Mouse (Mus musculus) hindbrain, embryonic 11.5 days (tissue): Measurements from ENCODE around the gene Top2b. TPM values are rescaled to one million over a fixed set of nuclear protein-coding genes. Genes with fewer than 3 reads are reported as not detected.

ENCODE experiments used
- ATAC-seq: fragments of 200-750 bp; cut with Nextera tagmentation; 2 replicates; pipeline ENCODE4 v1.8.0; 2017; ENCODE audit warnings: mild to moderate bottlenecking, moderate TSS enrichment, moderate library complexity; ENCODE audit not compliant: low FRiP score
- DNase-seq: peaks from one replicate; pipeline ENCODE4 v3.0.0-alpha.2; 2015; ENCODE audit warnings: low spot score
- H3K27ac ChIP-seq: fragments of 300-500 bp; sonication (generic); 2 replicates; pipeline ENCODE4 v1.5.1; 2014; ENCODE audit warnings: mild to moderate bottlenecking, low read depth, low read length
- H3K27me3 ChIP-seq: fragments of 300-500 bp; sonication (generic); 2 replicates; pipeline ENCODE4 v1.6.1; 2014; ENCODE audit warnings: mild to moderate bottlenecking, low read length, moderate library complexity, mixed read lengths; ENCODE audit not compliant: control insufficient read depth, insufficient read depth
- H3K36me3 ChIP-seq: fragments of 300-500 bp; sonication (generic); 2 replicates; pipeline ENCODE4 v1.6.1; 2014; ENCODE audit warnings: mild to moderate bottlenecking, low read length, moderate library complexity, mixed read lengths; ENCODE audit not compliant: control insufficient read depth, insufficient read depth
- H3K4me1 ChIP-seq: fragments of 300-500 bp; sonication (generic); replicated peaks from 2 replicates; pipeline ENCODE4 v1.6.1; 2014; ENCODE audit warnings: low read length, mixed read lengths; ENCODE audit not compliant: control insufficient read depth, insufficient read depth
- H3K4me2 ChIP-seq: fragments of 300-500 bp; sonication (generic); replicated peaks from 2 replicates; pipeline ENCODE4 v1.6.1; 2014; ENCODE audit warnings: mild to moderate bottlenecking, low read depth, low read length
- H3K4me3 ChIP-seq: fragments of 300-500 bp; sonication (generic); 2 replicates; pipeline ENCODE4 v1.5.1; 2014; ENCODE audit warnings: low read depth, low read length
- H3K9ac ChIP-seq: fragments of 300-500 bp; sonication (generic); 2 replicates; pipeline ENCODE4 v1.6.1; 2014; ENCODE audit warnings: low read depth, low read length
- H3K9me3 ChIP-seq: fragments of 300-500 bp; sonication (generic); 2 replicates; pipeline ENCODE4 v1.6.1; 2016; ENCODE audit warnings: low read length; ENCODE audit not compliant: control insufficient read depth
- WGBS: fragments of 180-500 bp; shearing (Covaris S2); extraction: QIAGEN DNeasy Blood & Tissue Kit; methylation state at CpG from one replicate; pipeline ENCODE4 v1.1.7; 2014; 5-methylcytosine and 5-hydroxymethylcytosine counted together
- polyA plus RNA-seq: library from polyadenylated mRNA; unstranded; fragments of >200 nt; fragmentation: Nextera tagmentation; extraction: Ambion mirVana; gene quantifications from 2 replicates; pipeline ENCODE4 v1.2.1, GENCODE M21; 2014

Gene Top2b
- polyA plus RNA-seq, 1 experiment from 2014 or later: 137 TPM

GRCm38 (mm10) chr14:16373190-16373589, 8.2 kb downstream of the Top2b start:
- Histone ChIP-seq H3K4me3 (no peak overlapping the region), H3K27ac (no peak overlapping the region), H3K27me3 (no peaks in the 10 kb centered on the region), H3K36me3 (no peaks in the 10 kb centered on the region), H3K9ac (no peak overlapping the region), H3K9me3 (no peaks in the 10 kb centered on the region), H3K4me2 (no peak overlapping the region), H3K4me1 (no peaks in the 10 kb centered on the region)
- no peak for ATAC-seq
- DNase-seq: no peak

DNA sequence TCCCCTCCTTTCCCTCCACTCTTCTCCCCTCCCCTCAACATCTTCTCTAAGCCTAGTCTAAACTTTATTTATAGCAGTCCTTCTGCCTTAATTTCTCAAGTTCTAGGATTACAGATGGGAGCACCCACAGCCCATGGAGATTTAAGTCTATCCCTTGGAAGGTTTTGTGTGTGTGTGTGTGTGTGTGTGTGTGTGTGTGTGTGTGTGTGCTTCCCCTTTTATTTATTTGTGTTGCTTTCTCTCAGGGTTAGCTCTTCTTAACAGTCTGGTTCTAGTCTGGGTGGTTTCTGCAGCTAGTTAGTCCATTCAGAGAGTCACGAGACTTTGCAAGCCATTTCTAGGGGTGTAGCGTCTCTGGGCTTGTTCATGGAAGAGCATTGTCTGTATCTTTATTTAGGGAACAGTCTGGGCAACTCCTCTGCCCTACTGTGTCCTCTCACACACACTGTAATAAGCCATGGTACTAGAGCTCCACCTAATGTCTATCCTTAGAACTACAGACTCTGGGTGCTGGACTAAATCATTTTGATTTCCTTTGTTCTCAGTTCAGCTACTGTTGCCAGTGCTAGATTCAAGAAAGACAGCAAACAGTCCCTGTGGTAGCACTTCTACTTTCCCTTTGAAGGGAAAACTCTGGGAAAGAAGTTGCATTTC, 15.1 kb downstream of the Top2b start:
- Histone ChIP-seq H3K4me3 (no peak overlapping the region), H3K4me1 (no peaks in the 10 kb centered on the region), H3K9me3 (no peaks in the 10 kb centered on the region), H3K27ac (no peak overlapping the region), H3K27me3 (no peaks in the 10 kb centered on the region), H3K36me3 (no peaks in the 10 kb centered on the region), H3K4me2 (no peak overlapping the region), H3K9ac (peak overlapping the region; percentile 16; the same call in 1 of the 2 replicates)
- ATAC-seq: peak; percentile 92
- WGBS: 7% methylated on average over 2 of the region's 2 CpGs
- peak; percentile 84 for DNase-seq

DNA sequence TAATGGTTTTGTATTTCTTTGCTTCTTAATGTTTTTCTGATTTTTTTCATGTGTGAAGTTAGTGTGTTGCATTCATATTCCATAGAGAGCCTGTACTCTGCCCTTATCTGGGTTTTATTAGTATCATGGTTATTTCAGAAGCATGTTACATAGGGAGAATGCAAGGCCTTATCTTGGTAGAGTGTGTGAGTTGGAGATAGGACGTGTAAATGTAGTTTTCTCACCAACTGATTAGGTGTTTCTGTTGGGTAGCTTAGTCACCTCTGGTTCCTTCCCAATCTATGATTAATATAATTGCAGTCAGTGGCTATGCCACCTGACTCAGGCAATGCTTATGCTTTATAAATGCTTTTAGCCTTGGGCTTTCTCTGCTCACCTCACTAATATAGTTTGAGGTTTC, 19.8 kb downstream of the Top2b start:
- no peak for ATAC-seq
- Histone ChIP-seq H3K9ac (no peak overlapping the region), H3K27ac (no peak overlapping the region), H3K36me3 (no peaks in the 10 kb centered on the region), H3K4me1 (no peaks in the 10 kb centered on the region), H3K4me2 (no peak overlapping the region), H3K9me3 (no peaks in the 10 kb centered on the region), H3K27me3 (no peaks in the 10 kb centered on the region), H3K4me3 (no peak overlapping the region)
- 76% methylated on average over 1 of the region's 1 CpGs for WGBS
- DNase-seq: no peak

DNA sequence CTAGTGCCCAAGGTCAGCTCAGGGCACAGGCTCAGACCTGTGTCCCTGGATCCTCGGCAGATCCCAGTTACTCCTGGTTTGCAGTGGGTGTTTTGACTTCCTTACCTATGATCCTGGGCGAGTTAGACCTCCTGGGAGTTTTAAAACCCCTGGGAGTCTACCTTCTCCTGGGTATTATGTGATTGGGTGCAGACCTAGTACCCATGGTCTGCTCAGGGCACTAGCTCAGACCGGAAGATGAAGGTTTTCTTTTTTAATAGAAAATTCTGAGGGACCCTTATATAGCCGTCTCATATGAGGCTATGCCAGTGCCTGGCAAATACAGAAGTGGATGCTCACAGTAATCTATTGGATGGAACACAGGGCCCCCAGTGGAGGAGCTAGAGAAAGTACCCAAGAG, 40.2 kb downstream of the Top2b start:
- no peak overlapping the region for H3K27ac ChIP-seq
- no peak overlapping the region for H3K9ac ChIP-seq
- no peak overlapping the region for H3K4me2 ChIP-seq
- 96% methylated on average over 4 of the region's 4 CpGs for WGBS
- H3K4me1 ChIP-seq: no peaks in the 10 kb centered on the region
- H3K27me3 ChIP-seq: no peaks in the 10 kb centered on the region
- H3K36me3 ChIP-seq: no peaks in the 10 kb centered on the region
- H3K4me3 ChIP-seq: no peak overlapping the region
- no peak for DNase-seq
- no peaks in the 10 kb centered on the region for H3K9me3 ChIP-seq
- no peak for ATAC-seq

DNA sequence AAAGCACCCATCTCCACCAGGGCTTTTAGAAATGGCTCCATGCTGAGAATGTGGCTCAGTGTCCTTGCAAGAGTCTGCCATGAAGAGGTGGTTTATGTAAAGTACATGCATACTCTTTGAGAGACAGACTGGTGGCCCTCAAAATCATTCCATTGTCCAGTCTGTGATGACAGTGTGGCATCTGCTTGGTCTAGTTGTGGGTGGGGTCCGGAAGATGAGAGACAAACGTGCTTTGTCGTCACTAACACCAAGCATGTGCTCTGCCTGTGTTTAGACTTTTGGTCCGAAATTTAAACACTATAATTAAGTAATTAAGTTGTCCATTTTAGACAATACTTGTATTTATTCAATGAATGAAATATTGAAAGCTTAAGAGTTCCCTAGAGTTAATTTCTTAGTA, 49.2 kb downstream of the Top2b start:
- DNase-seq (no peak), ATAC-seq (no peak)
- Histone ChIP-seq H3K27ac (no peak overlapping the region), H3K4me1 (no peaks in the 10 kb centered on the region), H3K27me3 (no peaks in the 10 kb centered on the region), H3K9me3 (no peaks in the 10 kb centered on the region), H3K9ac (no peak overlapping the region), H3K4me2 (no peak overlapping the region), H3K4me3 (no peak overlapping the region), H3K36me3 (0 out of 2 replicates have a peak, but pooled peaks cover 3% of the 10 kb centered on the region)
- WGBS: 88% methylated on average over 4 of the region's 4 CpGs

DNA sequence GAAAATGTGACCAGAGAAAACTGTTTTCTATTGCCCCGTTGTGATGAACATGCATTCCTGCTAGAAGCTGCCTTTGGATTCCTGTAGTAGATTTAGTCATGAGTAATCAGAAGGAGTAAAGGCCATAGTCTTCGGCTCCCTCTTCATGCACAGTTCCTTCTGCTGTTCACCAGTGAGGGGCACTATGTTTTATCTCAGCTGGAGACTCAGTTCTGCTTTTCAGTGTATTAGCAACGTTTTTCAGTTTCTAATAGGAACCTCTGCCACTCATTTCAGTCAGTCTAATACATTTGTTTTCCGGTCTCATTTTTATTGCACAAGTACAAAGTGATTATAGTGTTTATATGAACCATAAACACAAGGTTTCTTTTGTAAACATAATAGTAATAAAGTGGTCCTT, 62.6 kb downstream of the Top2b start:
- Histone ChIP-seq H3K27ac (no peak overlapping the region), H3K27me3 (no peaks in the 10 kb centered on the region), H3K4me2 (no peak overlapping the region), H3K4me1 (no peaks in the 10 kb centered on the region), H3K36me3 (no peaks in the 10 kb centered on the region), H3K4me3 (no peak overlapping the region), H3K9me3 (no peaks in the 10 kb centered on the region), H3K9ac (no peak overlapping the region)
- ATAC-seq (no peak), DNase-seq (no peak)
- 85% methylated on average over 4 of the region's 4 CpGs for WGBS

DNA sequence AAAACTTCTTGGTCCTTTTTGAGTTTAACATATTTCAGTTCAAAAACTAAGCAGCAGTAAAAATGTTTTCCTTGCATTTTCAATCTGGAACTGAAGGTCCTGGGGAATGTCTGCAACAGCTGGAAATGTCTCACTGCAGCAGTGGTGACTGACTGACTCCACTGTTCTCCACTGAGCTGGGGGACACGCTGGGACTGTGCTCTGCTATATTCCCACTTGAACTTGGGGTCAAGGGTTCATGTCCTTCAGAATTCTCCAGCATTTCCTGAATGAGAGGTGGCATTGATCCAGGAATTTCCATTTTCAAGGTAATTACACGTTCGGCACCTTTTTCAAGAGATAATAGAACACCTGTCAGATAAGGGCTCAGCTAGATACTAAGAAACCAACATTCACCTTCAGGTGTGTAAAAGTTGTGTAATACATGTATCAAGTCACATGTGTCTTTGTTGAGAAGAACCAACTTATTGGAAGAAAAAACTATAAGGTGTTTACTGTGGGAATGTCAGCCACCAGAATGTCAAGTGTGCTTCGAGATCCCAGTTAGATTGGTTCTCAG, 67.0 kb downstream of the Top2b start:
- Histone ChIP-seq H3K9ac (no peak overlapping the region), H3K4me3 (no peak overlapping the region), H3K9me3 (no peaks in the 10 kb centered on the region), H3K27me3 (no peaks in the 10 kb centered on the region), H3K36me3 (no peaks in the 10 kb centered on the region), H3K27ac (no peak overlapping the region), H3K4me1 (no peaks in the 10 kb centered on the region), H3K4me2 (no peak overlapping the region)
- WGBS: 74% methylated on average over 4 of the region's 4 CpGs
- ATAC-seq (no peak), DNase-seq (no peak)

GRCm38 (mm10) chr14:16432550-16432949, 67.6 kb downstream of the Top2b start:
- H3K4me2 ChIP-seq: no peak overlapping the region
- no peak overlapping the region for H3K27ac ChIP-seq
- H3K9me3 ChIP-seq: no peaks in the 10 kb centered on the region
- WGBS: 90% methylated on average over 3 of the region's 3 CpGs
- H3K9ac ChIP-seq: no peak overlapping the region
- no peaks in the 10 kb centered on the region for H3K36me3 ChIP-seq
- H3K4me3 ChIP-seq: no peak overlapping the region
- no peaks in the 10 kb centered on the region for H3K27me3 ChIP-seq
- DNase-seq: no peak
- no peak for ATAC-seq
- H3K4me1 ChIP-seq: no peaks in the 10 kb centered on the region

DNA sequence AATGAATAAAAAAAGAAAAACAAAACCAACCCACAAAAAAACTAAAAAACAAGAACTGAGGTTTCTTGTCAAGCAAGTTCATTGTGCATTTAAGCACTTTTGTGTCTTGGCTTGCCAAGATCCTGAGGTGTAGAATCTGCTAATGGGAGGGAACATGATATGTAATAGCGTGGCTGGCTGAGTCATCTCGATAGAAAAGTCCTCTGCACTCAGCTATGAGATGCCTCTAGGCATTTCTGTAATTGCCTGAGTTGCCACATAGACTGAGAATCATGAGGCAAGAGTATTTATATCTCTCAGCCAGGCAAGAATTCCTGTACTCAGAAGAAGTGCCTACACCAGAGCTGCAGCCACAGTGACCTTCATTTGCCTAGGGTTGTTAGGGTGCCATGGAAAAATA, 68.2 kb downstream of the Top2b start:
- H3K9me3 ChIP-seq: no peaks in the 10 kb centered on the region
- no peaks in the 10 kb centered on the region for H3K27me3 ChIP-seq
- H3K9ac ChIP-seq: no peak overlapping the region
- H3K36me3 ChIP-seq: no peaks in the 10 kb centered on the region
- no peak for DNase-seq
- H3K27ac ChIP-seq: no peak overlapping the region
- 85% methylated on average over 2 of the region's 2 CpGs for WGBS
- H3K4me2 ChIP-seq: no peak overlapping the region
- ATAC-seq: no peak
- H3K4me3 ChIP-seq: no peak overlapping the region
- H3K4me1 ChIP-seq: no peaks in the 10 kb centered on the region
